Mouse (Mus musculus): ENCODE measurements around the gene Lin7b. TPM values are rescaled to one million over a fixed set of nuclear protein-coding genes. Genes with fewer than 3 reads are reported as not detected.

Gene Lin7b
- polyA plus RNA-seq (2012; rRNA removed), result 2.7 and 3.9 TPM in 2 replicates

GRCm38 (mm10) chr7:45370475-45371311, at the start of gene Lin7b:
Gene Lin7b, minus strand, starts transcription at chr7:45370583.
- peak; percentile 92 for DNase-seq
- WGBS, result 8% methylated on average over 28 of the region's 28 CpGs
- TF ChIP-seq POLR2A (IDR thresholded peaks at IDR 0.05; ENCODE audit: low read depth, low read length) (no peak), CTCF (conservative IDR thresholded peaks at IDR 0.05; ENCODE audit: insufficient read depth, insufficient read length, low read depth, low read length) (no peak)

GRCm38 (mm10) chr7:45417962-45418492, 47.6 kb upstream of the Lin7b start:
- no peaks in the 10 kb centered on the region; the same call in 1 of the 2 replicates for H3K4me1 ChIP-seq (ENCODE audit: control insufficient read depth, insufficient read depth, low read length)
- H3K4me3 ChIP-seq (ENCODE audit: insufficient read depth, low read depth, low read length), result no peak overlapping the region
- H3K27me3 ChIP-seq (replicated peaks; ENCODE audit: control insufficient read depth, insufficient read depth, low read length), result no peaks in the 10 kb centered on the region
- no peak overlapping the region for H3K27ac ChIP-seq (ENCODE audit: insufficient read depth, low read depth, low read length)
- DNase-seq, result no peak
- 11% methylated on average over 13 of the region's 13 CpGs for WGBS
- H3K36me3 ChIP-seq (ENCODE audit: control insufficient read depth, insufficient read depth, low read length), result no peaks in the 10 kb centered on the region; the same call in 1 of the 2 replicates
- no peak for TF ChIP-seq POLR2A (IDR thresholded peaks at IDR 0.05; ENCODE audit: low read depth, low read length)
- no peak for TF ChIP-seq CTCF (conservative IDR thresholded peaks at IDR 0.05; ENCODE audit: insufficient read depth, insufficient read length, low read depth, low read length)

More at GRCm38 (mm10) chr7:45370475-45371311, at the start of gene Lin7b:
- Histone ChIP-seq H3K27ac (ENCODE audit: insufficient read depth, low read depth, low read length) (peak within 1 kb of the TSS; percentile 65; the same call in 1 of the 2 replicates), H3K27me3 (replicated peaks; ENCODE audit: control insufficient read depth, insufficient read depth, low read length) (no peaks in the 10 kb centered on the region), H3K36me3 (ENCODE audit: control insufficient read depth, insufficient read depth, low read length) (no peaks in the 10 kb centered on the region), H3K4me3 (ENCODE audit: insufficient read depth, low read depth, low read length) (peak within 1 kb of the TSS; percentile 57), H3K4me1 (ENCODE audit: control insufficient read depth, insufficient read depth, low read length) (no peaks in the 10 kb centered on the region; the same call in 1 of the 2 replicates)

GRCm38 (mm10) chr7:45415636-45416035, 45.3 kb upstream of the Lin7b start:
- Histone ChIP-seq H3K4me3 (ENCODE audit: insufficient read depth, low read depth, low read length) (no peak overlapping the region), H3K27ac (ENCODE audit: insufficient read depth, low read depth, low read length) (no peak overlapping the region), H3K4me1 (ENCODE audit: control insufficient read depth, insufficient read depth, low read length) (no peaks in the 10 kb centered on the region; the same call in 1 of the 2 replicates), H3K27me3 (replicated peaks; ENCODE audit: control insufficient read depth, insufficient read depth, low read length) (no peaks in the 10 kb centered on the region), H3K36me3 (ENCODE audit: control insufficient read depth, insufficient read depth, low read length) (no peaks in the 10 kb centered on the region)
- TF ChIP-seq POLR2A (IDR thresholded peaks at IDR 0.05; ENCODE audit: low read depth, low read length) (no peak), CTCF (conservative IDR thresholded peaks at IDR 0.05; ENCODE audit: insufficient read depth, insufficient read length, low read depth, low read length) (no peak)
- 41% methylated on average over 37 of the region's 37 CpGs for WGBS
- DNase-seq, result no peak

GRCm38 (mm10) chr7:45414740-45415224, 44.4 kb upstream of the Lin7b start:
- no peak overlapping the region for H3K27ac ChIP-seq (ENCODE audit: insufficient read depth, low read depth, low read length)
- no peaks in the 10 kb centered on the region for H3K27me3 ChIP-seq (replicated peaks; ENCODE audit: control insufficient read depth, insufficient read depth, low read length)
- H3K36me3 ChIP-seq (ENCODE audit: control insufficient read depth, insufficient read depth, low read length), result no peaks in the 10 kb centered on the region
- no peak for DNase-seq
- no peak overlapping the region for H3K4me3 ChIP-seq (ENCODE audit: insufficient read depth, low read depth, low read length)
- no peak for TF ChIP-seq CTCF (conservative IDR thresholded peaks at IDR 0.05; ENCODE audit: insufficient read depth, insufficient read length, low read depth, low read length)
- TF ChIP-seq POLR2A (IDR thresholded peaks at IDR 0.05; ENCODE audit: low read depth, low read length), result no peak
- H3K4me1 ChIP-seq (ENCODE audit: control insufficient read depth, insufficient read depth, low read length), result no peaks in the 10 kb centered on the region; the same call in 1 of the 2 replicates
- 47% methylated on average over 12 of the region's 12 CpGs for WGBS

GRCm38 (mm10) chr7:45413864-45414739, 43.7 kb upstream of the Lin7b start:
- no peaks in the 10 kb centered on the region for H3K36me3 ChIP-seq (ENCODE audit: control insufficient read depth, insufficient read depth, low read length)
- no peaks in the 10 kb centered on the region; the same call in 1 of the 2 replicates for H3K4me1 ChIP-seq (ENCODE audit: control insufficient read depth, insufficient read depth, low read length)
- DNase-seq, result no peak
- H3K27me3 ChIP-seq (replicated peaks; ENCODE audit: control insufficient read depth, insufficient read depth, low read length), result no peaks in the 10 kb centered on the region
- H3K4me3 ChIP-seq (ENCODE audit: insufficient read depth, low read depth, low read length), result peak overlapping the region; percentile 38
- no peak overlapping the region for H3K27ac ChIP-seq (ENCODE audit: insufficient read depth, low read depth, low read length)
- TF ChIP-seq POLR2A (IDR thresholded peaks at IDR 0.05; ENCODE audit: low read depth, low read length), result no peak
- no peak for TF ChIP-seq CTCF (conservative IDR thresholded peaks at IDR 0.05; ENCODE audit: insufficient read depth, insufficient read length, low read depth, low read length)
- 3% methylated on average over 27 of the region's 27 CpGs for WGBS

- peak within 1 kb of the TSS; percentile 38 for H3K4me3 ChIP-seq (ENCODE audit: insufficient read depth, low read depth, low read length)
- no peaks in the 10 kb centered on the region for H3K27me3 ChIP-seq (replicated peaks; ENCODE audit: control insufficient read depth, insufficient read depth, low read length)
- peak; percentile 27 for DNase-seq
- no peaks in the 10 kb centered on the region for H3K36me3 ChIP-seq (ENCODE audit: control insufficient read depth, insufficient read depth, low read length)
- no peak within 1 kb of the TSS for H3K27ac ChIP-seq (ENCODE audit: insufficient read depth, low read depth, low read length)
- WGBS, result 4% methylated on average over 45 of the region's 45 CpGs
- no peaks in the 10 kb centered on the region; the same call in 1 of the 2 replicates for H3K4me1 ChIP-seq (ENCODE audit: control insufficient read depth, insufficient read depth, low read length)
- TF ChIP-seq POLR2A (IDR thresholded peaks at IDR 0.05; ENCODE audit: low read depth, low read length) (no peak), CTCF (conservative IDR thresholded peaks at IDR 0.05; ENCODE audit: insufficient read depth, insufficient read length, low read depth, low read length) (no peak)
Observed at GRCm38 (mm10) chr7:45413113-45413863, 42.9 kb upstream of the Lin7b start, which contains the start of gene Ntf5. Gene Ntf5, plus strand, starts transcription at chr7:45413695.
